Mouse (Mus musculus): ENCODE results near the gene Zfp956. TPM values are rescaled to one million over a fixed set of nuclear protein-coding genes. Genes with fewer than 3 reads are reported as not detected.
A peak's percentile ranks its signal among the peaks of the same experiment; 100 is the strongest.
"Not testable (repeated sequence)": the region's sequence is repeated elsewhere in the genome, so short reads cannot be mapped to it uniquely, and the experiment has no call there.

The Zfp956 gene
- polyA plus RNA-seq, 1 experiment from 2014 or later, result 8.0 TPM

GRCm38 (mm10) chr6:47920447-47921340 lies 32.5 kb upstream of the Zfp956 start, which contains the start of gene Zfp212:
TSS of gene Zfp212 (plus strand) at chr6:47920476.
- Histone ChIP-seq H3K27ac (peak within 1 kb of the TSS; percentile 96), H3K36me3 (replicated peaks) (peaks cover 2% of the 10 kb centered on the region; the same call in 1 of the 2 replicates), H3K27me3 (ENCODE audit: poor library complexity, severe bottlenecking) (no peaks in the 10 kb centered on the region), H3K9me3 (no peaks in the 10 kb centered on the region), H3K4me1 (peaks cover 19% of the 10 kb centered on the region), H3K4me3 (peak within 1 kb of the TSS; percentile 86)
- WGBS, result under 1% methylated on average over 67 of the region's 67 CpGs
- peak; percentile 91 for DNase-seq (ENCODE audit: extremely low spot score, low spot score)

- Histone ChIP-seq H3K4me1 (peaks cover 14% of the 10 kb centered on the region), H3K36me3 (replicated peaks) (peaks cover 20% of the 10 kb centered on the region), H3K27me3 (ENCODE audit: poor library complexity, severe bottlenecking) (peaks cover 6% of the 10 kb centered on the region; the same call in 1 of the 2 replicates), H3K4me3 (peak overlapping the region; percentile 52), H3K9me3 (peaks cover 12% of the 10 kb centered on the region; the same call in 1 of the 2 replicates), H3K27ac (peak overlapping the region; percentile 90)
- WGBS, result 53% methylated on average over 12 of the region's 12 CpGs
- DNase-seq (ENCODE audit: extremely low spot score, low spot score), result no peak
These were observed 10.7 kb upstream of the Zfp956 start for GRCm38 (mm10) chr6:47942461-47942860.

- Histone ChIP-seq H3K27me3 (ENCODE audit: poor library complexity, severe bottlenecking) (peaks cover 6% of the 10 kb centered on the region; the same call in 1 of the 2 replicates), H3K9me3 (peaks cover 12% of the 10 kb centered on the region; the same call in 1 of the 2 replicates), H3K36me3 (replicated peaks) (peaks cover 20% of the 10 kb centered on the region), H3K4me3 (peak overlapping the region; percentile 52), H3K27ac (peak overlapping the region; percentile 90), H3K4me1 (peaks cover 14% of the 10 kb centered on the region)
- WGBS, result 9% methylated on average over 64 of the region's 64 CpGs
- DNase-seq (ENCODE audit: extremely low spot score, low spot score), result peak; percentile 78
These were observed 10.0 kb upstream of the Zfp956 start for GRCm38 (mm10) chr6:47943021-47943691.

- peaks cover 20% of the 10 kb centered on the region for H3K36me3 ChIP-seq (replicated peaks)
- peaks cover 14% of the 10 kb centered on the region for H3K4me1 ChIP-seq
- WGBS, result 89% methylated on average over 3 of the region's 3 CpGs
- H3K27me3 ChIP-seq (ENCODE audit: poor library complexity, severe bottlenecking), result peaks cover 6% of the 10 kb centered on the region; the same call in 1 of the 2 replicates
- H3K27ac ChIP-seq, result peak overlapping the region; percentile 90
- peak overlapping the region; percentile 52 for H3K4me3 ChIP-seq
- DNase-seq (ENCODE audit: extremely low spot score, low spot score), result no peak
- peaks cover 12% of the 10 kb centered on the region; the same call in 1 of the 2 replicates for H3K9me3 ChIP-seq
These were observed 9.5 kb upstream of the Zfp956 start for GRCm38 (mm10) chr6:47943721-47944120.

GRCm38 (mm10) chr6:47947388-47947787 lies 5.8 kb upstream of the Zfp956 start:
- no peak overlapping the region for H3K27ac ChIP-seq
- no peak overlapping the region for H3K4me3 ChIP-seq
- H3K36me3 ChIP-seq (replicated peaks), result peaks cover 23% of the 10 kb centered on the region
- 94% methylated on average over 4 of the region's 4 CpGs for WGBS
- peaks cover 9% of the 10 kb centered on the region for H3K27me3 ChIP-seq (ENCODE audit: poor library complexity, severe bottlenecking)
- H3K9me3 ChIP-seq, result peaks cover 12% of the 10 kb centered on the region; the same call in 1 of the 2 replicates
- peaks cover 13% of the 10 kb centered on the region for H3K4me1 ChIP-seq
- no peak for DNase-seq (ENCODE audit: extremely low spot score, low spot score)

- Histone ChIP-seq H3K4me3 (peak overlapping the region; percentile 78), H3K9me3 (no peaks in the 10 kb centered on the region), H3K4me1 (peaks cover 18% of the 10 kb centered on the region), H3K36me3 (replicated peaks) (peaks cover 28% of the 10 kb centered on the region), H3K27me3 (ENCODE audit: poor library complexity, severe bottlenecking) (peaks cover 11% of the 10 kb centered on the region; the same call in 1 of the 2 replicates), H3K27ac (no peak overlapping the region)
- DNase-seq (ENCODE audit: extremely low spot score, low spot score), result no peak
- 90% methylated on average over 3 of the region's 3 CpGs for WGBS
These were observed 1.2 kb downstream of the Zfp956 start for GRCm38 (mm10) chr6:47954425-47954824.

GRCm38 (mm10) chr6:47957816-47958215 lies 4.6 kb downstream of the Zfp956 start:
- DNase-seq (ENCODE audit: extremely low spot score, low spot score), result no peak
- H3K27me3 ChIP-seq (ENCODE audit: poor library complexity, severe bottlenecking), result no peaks in the 10 kb centered on the region
- H3K9me3 ChIP-seq, result no peaks in the 10 kb centered on the region
- H3K4me1 ChIP-seq, result peaks cover 15% of the 10 kb centered on the region
- H3K36me3 ChIP-seq (replicated peaks), result peaks cover 44% of the 10 kb centered on the region
- H3K4me3 ChIP-seq, result no peak overlapping the region
- no peak overlapping the region for H3K27ac ChIP-seq

GRCm38 (mm10) chr6:47960685-47961421 lies 7.7 kb downstream of the Zfp956 start:
- Histone ChIP-seq H3K9me3 (no peaks in the 10 kb centered on the region), H3K4me1 (no peaks in the 10 kb centered on the region), H3K27ac (no peak overlapping the region), H3K36me3 (replicated peaks) (peaks cover 70% of the 10 kb centered on the region), H3K4me3 (no peak overlapping the region), H3K27me3 (ENCODE audit: poor library complexity, severe bottlenecking) (no peaks in the 10 kb centered on the region)
- DNase-seq (ENCODE audit: extremely low spot score, low spot score), result no peak
- WGBS, result 86% methylated on average over 6 of the region's 6 CpGs

GRCm38 (mm10) chr6:47963051-47963450 lies 9.9 kb downstream of the Zfp956 start:
- Histone ChIP-seq H3K27ac (no peak overlapping the region), H3K4me1 (no peaks in the 10 kb centered on the region), H3K9me3 (no peaks in the 10 kb centered on the region), H3K36me3 (replicated peaks) (peaks cover 56% of the 10 kb centered on the region), H3K27me3 (ENCODE audit: poor library complexity, severe bottlenecking) (no peaks in the 10 kb centered on the region), H3K4me3 (no peak overlapping the region)
- 91% methylated on average over 7 of the region's 7 CpGs for WGBS
- DNase-seq (ENCODE audit: extremely low spot score, low spot score), result no peak

GRCm38 (mm10) chr6:47968166-47968565 lies 15.0 kb downstream of the Zfp956 start:
- H3K4me1 ChIP-seq; H3K27me3 ChIP-seq (ENCODE audit: poor library complexity, severe bottlenecking); H3K4me3 ChIP-seq; DNase-seq (ENCODE audit: extremely low spot score, low spot score); H3K9me3 ChIP-seq; H3K27ac ChIP-seq: not testable (repeated sequence)
- WGBS, result 100% methylated on average over 1 of the region's 1 CpGs
- H3K36me3 ChIP-seq (replicated peaks), result peaks cover 24% of the 10 kb centered on the region

GRCm38 (mm10) chr6:47974599-47974998 lies 21.4 kb downstream of the Zfp956 start:
- no peaks in the 10 kb centered on the region for H3K9me3 ChIP-seq
- H3K4me1 ChIP-seq, result no peaks in the 10 kb centered on the region
- whole genome bisulfite sequencing, result 96% methylated on average over 1 of the region's 1 CpGs
- no peaks in the 10 kb centered on the region for H3K27me3 ChIP-seq (ENCODE audit: poor library complexity, severe bottlenecking)
- no peak for DNase-seq (ENCODE audit: extremely low spot score, low spot score)
- no peak overlapping the region for H3K4me3 ChIP-seq
- no peaks in the 10 kb centered on the region for H3K36me3 ChIP-seq (replicated peaks)
- H3K27ac ChIP-seq, result no peak overlapping the region

- Histone ChIP-seq H3K36me3 (replicated peaks) (no peaks in the 10 kb centered on the region), H3K27ac (no peak overlapping the region), H3K4me3 (no peak overlapping the region), H3K27me3 (ENCODE audit: poor library complexity, severe bottlenecking) (no peaks in the 10 kb centered on the region), H3K4me1 (peaks cover 3% of the 10 kb centered on the region), H3K9me3 (no peaks in the 10 kb centered on the region)
- WGBS, result 22% methylated on average over 6 of the region's 6 CpGs
- peak; percentile 57 for DNase-seq (ENCODE audit: extremely low spot score, low spot score)
These were observed 25.7 kb downstream of the Zfp956 start for GRCm38 (mm10) chr6:47978897-47979368.

Measured in forebrain, embryonic 10.5 days (tissue).